ENCODE assay signal across 12 mouse cellular contexts in genomic region chr2:14917585-14918247, GRCm38 (mm10).
DNase-seq lines count a peak whose midpoint lies in the region; ATAC-seq and TF ChIP-seq lines count a peak whose summit lies in the region.
"Had no signal": no experiment of that assay in that cellular context is flagged by ENCODE, and none has a peak within 500 bp of the region (broad histone marks: within the 10 kb centered on the region; RNA-seq: fewer than 3 reads in every experiment).

No protein-coding gene starts in this region.

- TF ChIP-seq POLR2A in heart, adult 2 months (IDR thresholded peaks at IDR 0.05; ENCODE audit: insufficient read depth, low read depth, low read length), result no peak

- no peaks in the 10 kb centered on the region for H3K79me2 ChIP-seq in heart, adult 2 months (replicated peaks; ENCODE audit: control insufficient read depth, insufficient read depth, low read length)

- peak in 1 of 2 experiments; percentile 44 for DNase-seq in heart, adult 2 months
- no peak for DNase-seq in heart, postnatal 25 days (ENCODE audit: low spot score)
- DNase-seq in hindbrain, embryonic 11.5 days (ENCODE audit: low spot score), result peak; percentile 18
- no peak for DNase-seq in kidney, adult 9 months
- DNase-seq in adrenal gland, adult 18-20 months (ENCODE audit: low spot score in 2 of 2), result no peak
- DNase-seq in frontal cortex, postnatal 10 days (ENCODE audit: low spot score in 2 of 2), result no peak
- DNase-seq: adrenal gland, adult 2 months; cerebellum, adult 18-20 months had no signal

- H3K27ac ChIP-seq in heart, adult 2 months, result peak overlapping the region; percentile 49
- H3K27ac ChIP-seq in forebrain, embryonic 16.5 days (ENCODE audit: low read length), result no peak overlapping the region
- H3K27ac ChIP-seq in hindbrain, embryonic 11.5 days (ENCODE audit: low read depth, low read length), result no peak overlapping the region
- peak overlapping the region; percentile 52 for H3K27ac ChIP-seq in midbrain, embryonic 16.5 days (ENCODE audit: low read length)
- H3K27ac ChIP-seq: kidney, postnatal 0 days; stomach, embryonic 15.5 days had no signal

- no peaks in the 10 kb centered on the region for H3K27me3 ChIP-seq in heart, adult 2 months (ENCODE audit: control insufficient read depth, insufficient read depth, low read length)
- no peaks in the 10 kb centered on the region for H3K27me3 ChIP-seq in forebrain, embryonic 16.5 days (replicated peaks; ENCODE audit: control insufficient read depth, insufficient read depth, low read length)
- H3K27me3 ChIP-seq in hindbrain, embryonic 11.5 days (ENCODE audit: control insufficient read depth, insufficient read depth, low read length), result no peaks in the 10 kb centered on the region
- H3K27me3 ChIP-seq in midbrain, embryonic 16.5 days (ENCODE audit: control insufficient read depth, insufficient read depth, low read depth, low read length), result no peaks in the 10 kb centered on the region
- H3K27me3 ChIP-seq: stomach, embryonic 15.5 days had no signal

- WGBS in heart, adult 2 months, result 50% methylated on average over 3 of the region's 3 CpGs
- 76% methylated on average over 3 of the region's 3 CpGs for WGBS in forebrain, embryonic 16.5 days
- WGBS in hindbrain, embryonic 11.5 days, result 73% methylated on average over 3 of the region's 3 CpGs
- 42% methylated on average over 3 of the region's 3 CpGs for WGBS in midbrain, embryonic 16.5 days

- H3K9ac ChIP-seq in heart, adult 2 months (ENCODE audit: low read depth, low read length), result no peak overlapping the region
- H3K9ac ChIP-seq in forebrain, embryonic 16.5 days (replicated peaks; ENCODE audit: low read depth, low read length), result no peak overlapping the region
- H3K9ac ChIP-seq in hindbrain, embryonic 11.5 days (ENCODE audit: low read depth, low read length), result no peak overlapping the region
- no peak overlapping the region for H3K9ac ChIP-seq in midbrain, embryonic 16.5 days (ENCODE audit: low read depth, low read length)
- H3K9ac ChIP-seq: stomach, embryonic 15.5 days had no signal

- 0 out of 2 replicates have a peak, but pooled peaks have one; percentile 22 for TF ChIP-seq EP300 in heart, adult 2 months (IDR thresholded peaks at IDR 0.05; ENCODE audit: insufficient read depth, low read depth, low read length)

- no peak overlapping the region for H3K4me3 ChIP-seq in heart, adult 2 months
- H3K4me3 ChIP-seq in forebrain, embryonic 16.5 days (replicated peaks; ENCODE audit: low read length), result no peak overlapping the region
- no peak overlapping the region for H3K4me3 ChIP-seq in hindbrain, embryonic 11.5 days (ENCODE audit: low read depth, low read length)
- no peak overlapping the region for H3K4me3 ChIP-seq in midbrain, embryonic 16.5 days (ENCODE audit: low read depth, low read length)
- H3K4me3 ChIP-seq: stomach, embryonic 15.5 days had no signal

- H3K36me3 ChIP-seq in heart, adult 2 months (ENCODE audit: control insufficient read depth, insufficient read depth, low read length), result peaks cover 7% of the 10 kb centered on the region; the same call in 1 of the 2 replicates
- H3K36me3 ChIP-seq in forebrain, embryonic 16.5 days (ENCODE audit: control insufficient read depth, insufficient read depth), result no peaks in the 10 kb centered on the region
- H3K36me3 ChIP-seq in hindbrain, embryonic 11.5 days (ENCODE audit: control insufficient read depth, insufficient read depth, low read length), result no peaks in the 10 kb centered on the region
- no peaks in the 10 kb centered on the region for H3K36me3 ChIP-seq in midbrain, embryonic 16.5 days (ENCODE audit: control insufficient read depth, insufficient read depth, low read length)
- H3K36me3 ChIP-seq: stomach, embryonic 15.5 days had no signal

- peaks cover 5% of the 10 kb centered on the region; the same call in 1 of the 2 replicates for H3K4me1 ChIP-seq in heart, adult 2 months (ENCODE audit: control insufficient read depth, insufficient read depth, low read length)
- H3K4me1 ChIP-seq in forebrain, embryonic 16.5 days (replicated peaks; ENCODE audit: control insufficient read depth, insufficient read depth, low read length), result 0 out of 2 replicates have a peak, but pooled peaks cover 2% of the 10 kb centered on the region
- H3K4me1 ChIP-seq in hindbrain, embryonic 11.5 days (replicated peaks; ENCODE audit: control insufficient read depth, insufficient read depth, low read length), result no peaks in the 10 kb centered on the region
- peaks cover 10% of the 10 kb centered on the region for H3K4me1 ChIP-seq in midbrain, embryonic 16.5 days (ENCODE audit: control insufficient read depth, insufficient read depth, low read length)
- H3K4me1 ChIP-seq: stomach, embryonic 15.5 days had no signal

- ATAC-seq in forebrain, embryonic 16.5 days, result peak; percentile 75
- peak; percentile 59 for ATAC-seq in hindbrain, embryonic 11.5 days (ENCODE audit: low FRiP score)
- ATAC-seq in midbrain, embryonic 16.5 days, result peak; percentile 97

- H3K4me2 ChIP-seq in forebrain, embryonic 16.5 days (ENCODE audit: low read length), result no peak overlapping the region
- no peak overlapping the region for H3K4me2 ChIP-seq in hindbrain, embryonic 11.5 days (replicated peaks; ENCODE audit: low read depth, low read length)
- H3K4me2 ChIP-seq in midbrain, embryonic 16.5 days (ENCODE audit: low read length), result no peak overlapping the region
- H3K4me2 ChIP-seq: stomach, embryonic 15.5 days had no signal

- intact Hi-C loops in heart, adult 2 months (cut with DNase I), result no loop called here
- intact Hi-C loops in heart, postnatal 25 days (cut with DNase I), result no loop called here

- no peak for TF ChIP-seq CTCF in heart, adult 2 months (IDR thresholded peaks at IDR 0.05)

- no peaks in the 10 kb centered on the region for H3K9me3 ChIP-seq in forebrain, embryonic 16.5 days (ENCODE audit: control insufficient read depth, low read length)
- H3K9me3 ChIP-seq in hindbrain, embryonic 11.5 days (ENCODE audit: control insufficient read depth, low read length), result no peaks in the 10 kb centered on the region
- H3K9me3 ChIP-seq in midbrain, embryonic 16.5 days (replicated peaks; ENCODE audit: control insufficient read depth, low read length, poor library complexity, severe bottlenecking), result no peaks in the 10 kb centered on the region
- H3K9me3 ChIP-seq: stomach, embryonic 15.5 days had no signal

Comparison
In these comparisons a context has a peak if more than half of its experiments do, and no peak if none do; other contexts are left out.
1. H3K27ac ChIP-seq: peak in heart, adult 2 months (single experiment) and midbrain, embryonic 16.5 days (single experiment); none in forebrain, embryonic 16.5 days (single experiment) and hindbrain, embryonic 11.5 days (single experiment).
2. Peak in every context shown above with its lines, with median percentiles within 50 percentile points of each other: ATAC-seq.